Mouse (Mus musculus) spleen, adult 2 months (tissue): ENCODE measurements around the gene Grm4. TPM values are rescaled to one million over a fixed set of nuclear protein-coding genes. Genes with fewer than 3 reads are reported as not detected.

ENCODE experiments used
- DNase-seq, 2 experiments: peaks; one replicate each; pipeline versions ENCODE4 v3.0.0 to v3.0.0-alpha.2; 2012 to 2021; ENCODE audit warnings: low spot score in 2 of 2, low read depth in 1 of 2
- H3K27ac ChIP-seq: fragments of 200-500 bp; 2 replicates; pipeline ENCODE4 v1.5.1; 2012; ENCODE audit warnings: low read length, inconsistent platforms; ENCODE audit not compliant: insufficient read depth
- H3K27me3 ChIP-seq: fragments of 200-500 bp; 2 replicates; pipeline ENCODE4 v1.6.1; 2012; ENCODE audit warnings: mild to moderate bottlenecking, moderate library complexity, low read length, inconsistent platforms; ENCODE audit not compliant: control insufficient read depth, insufficient read depth
- H3K36me3 ChIP-seq: fragments of 200-500 bp; 2 replicates; pipeline ENCODE4 v1.6.1; 2012; ENCODE audit warnings: mild to moderate bottlenecking, low read length, inconsistent platforms; ENCODE audit not compliant: control insufficient read depth, insufficient read depth
- H3K4me1 ChIP-seq: fragments of 200-500 bp; 2 replicates; pipeline ENCODE4 v1.6.1; 2011; ENCODE audit warnings: inconsistent platforms; ENCODE audit not compliant: control insufficient read depth, insufficient read depth, insufficient read length
- H3K4me3 ChIP-seq: fragments of 200-500 bp; 2 replicates; pipeline ENCODE4 v1.5.1; 2011; ENCODE audit warnings: mild to moderate bottlenecking, inconsistent platforms; ENCODE audit not compliant: insufficient read depth, insufficient read length; ENCODE audit errors: extremely low read depth
- CTCF ChIP-seq: fragments of 200-500 bp; IDR thresholded peaks from 2 replicates; pipeline ENCODE4 v1.5.1; 2011; ENCODE audit warnings: mild to moderate bottlenecking, inconsistent platforms; ENCODE audit not compliant: insufficient read depth, insufficient read length, insufficient replicate concordance; ENCODE audit errors: extremely low read depth
- POLR2A ChIP-seq: fragments of 200-500 bp; IDR thresholded peaks from 2 replicates; pipeline ENCODE4 v1.6.1; 2011; ENCODE audit warnings: low read depth, low read length, inconsistent platforms
- WGBS: fragments of 180-500 bp; shearing (Covaris S2); methylation state at CpG from one replicate; pipeline ENCODE4 v1.1.7; 2018; 5-methylcytosine and 5-hydroxymethylcytosine counted together
- polyA plus RNA-seq: library from polyadenylated mRNA; depleted of rRNA; stranded (reverse); fragments of >200 nt; gene quantifications from 2 replicates; pipeline ENCODE4 v1.2.3, GENCODE M21; 2012

Gene Grm4
- polyA plus RNA-seq, 1 experiment = 0.11 TPM

DNA sequence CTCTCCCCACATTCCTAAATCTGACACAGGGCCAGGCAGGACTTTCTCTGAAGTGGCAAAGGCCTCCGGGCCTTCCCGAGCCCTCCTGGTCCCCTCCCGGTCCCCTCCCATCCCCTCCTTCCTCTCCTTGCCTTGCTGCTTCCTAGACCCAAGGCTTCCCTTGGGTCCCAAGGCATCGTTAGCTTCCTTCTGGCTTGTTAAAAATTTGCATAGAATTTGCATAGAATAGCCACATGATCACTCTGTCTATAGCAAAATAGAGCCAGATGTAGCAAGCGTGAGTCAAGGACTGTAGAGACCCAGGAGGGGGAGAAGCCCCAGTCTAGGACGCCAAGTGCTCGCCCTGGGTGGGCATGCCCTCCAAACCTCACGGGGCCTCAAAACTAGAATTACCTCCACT, 55.3 kb downstream of the Grm4 start:
- 81% methylated on average over 8 of the region's 8 CpGs for WGBS
- H3K27ac ChIP-seq = no peak overlapping the region
- TF ChIP-seq CTCF = no peak
- no peak for TF ChIP-seq POLR2A

DNA sequence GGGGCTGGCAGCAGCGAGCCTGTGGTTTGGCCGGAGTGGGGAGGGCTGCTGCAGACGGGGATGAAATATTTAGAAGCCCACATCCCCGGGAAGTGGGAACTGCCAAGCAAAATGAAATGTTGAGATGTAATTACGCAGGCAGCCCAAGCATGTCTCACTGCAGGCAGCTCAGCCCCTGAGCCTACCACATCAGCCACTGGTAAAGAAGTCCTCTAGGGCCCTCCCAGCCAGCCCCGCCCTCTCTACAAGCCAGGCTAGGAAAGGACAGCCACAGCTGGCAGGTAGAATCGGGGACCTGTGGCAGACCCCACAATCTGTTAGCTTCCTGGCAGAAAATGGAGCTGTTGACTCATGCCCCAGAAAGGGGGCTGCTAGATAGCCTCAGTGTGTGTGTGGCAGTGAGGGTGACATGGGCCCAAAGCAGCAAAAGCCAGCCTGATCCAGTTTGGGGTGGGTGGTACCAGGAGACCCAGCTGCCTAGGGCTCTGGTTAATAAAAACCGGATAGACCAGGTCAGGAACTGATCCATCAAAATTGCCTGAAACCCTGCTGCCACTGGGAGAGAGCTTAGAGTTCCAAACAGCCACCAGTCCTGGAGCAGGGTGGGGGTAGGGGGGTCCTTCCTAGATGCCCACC, 56.8 kb downstream of the Grm4 start:
- H3K27ac ChIP-seq = no peak overlapping the region
- no peaks in the 10 kb centered on the region for H3K27me3 ChIP-seq
- TF ChIP-seq POLR2A = no peak
- TF ChIP-seq CTCF = no peak
- H3K36me3 ChIP-seq = no peaks in the 10 kb centered on the region
- DNase-seq = no peak
- H3K4me3 ChIP-seq = no peak overlapping the region
- WGBS = 30% methylated on average over 8 of the region's 8 CpGs
- no peaks in the 10 kb centered on the region for H3K4me1 ChIP-seq

More for the DNA sequence above, 55.3 kb downstream of the Grm4 start:
- Histone ChIP-seq H3K4me3 (no peak overlapping the region), H3K36me3 (no peaks in the 10 kb centered on the region), H3K27me3 (no peaks in the 10 kb centered on the region), H3K4me1 (no peaks in the 10 kb centered on the region)
- no peak for DNase-seq

DNA sequence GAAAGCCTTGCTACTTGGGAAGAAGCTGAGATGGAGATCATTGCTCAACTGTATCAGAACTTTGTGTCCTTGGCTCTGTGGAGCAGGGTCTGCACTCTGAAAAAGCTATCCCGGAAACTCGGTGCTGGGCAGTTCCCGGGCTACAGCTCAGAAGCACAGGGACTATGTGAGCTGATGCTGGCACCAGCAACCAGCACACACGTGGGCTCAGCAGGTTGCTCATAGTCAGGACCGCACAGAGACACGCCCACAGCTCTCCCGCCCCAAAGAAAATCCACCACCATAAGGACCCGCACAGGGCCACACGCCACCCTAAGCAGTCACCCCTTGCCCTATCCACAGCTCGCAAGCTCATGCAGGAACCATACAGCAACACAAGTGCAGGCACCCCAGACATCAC, 61.2 kb downstream of the Grm4 start:
- H3K4me3 ChIP-seq = no peak overlapping the region
- TF ChIP-seq CTCF (no peak), POLR2A (no peak)
- H3K4me1 ChIP-seq = no peaks in the 10 kb centered on the region
- H3K27ac ChIP-seq = no peak overlapping the region
- H3K36me3 ChIP-seq = no peaks in the 10 kb centered on the region
- no peaks in the 10 kb centered on the region for H3K27me3 ChIP-seq
- no peak for DNase-seq
- 66% methylated on average over 10 of the region's 10 CpGs for WGBS

DNA sequence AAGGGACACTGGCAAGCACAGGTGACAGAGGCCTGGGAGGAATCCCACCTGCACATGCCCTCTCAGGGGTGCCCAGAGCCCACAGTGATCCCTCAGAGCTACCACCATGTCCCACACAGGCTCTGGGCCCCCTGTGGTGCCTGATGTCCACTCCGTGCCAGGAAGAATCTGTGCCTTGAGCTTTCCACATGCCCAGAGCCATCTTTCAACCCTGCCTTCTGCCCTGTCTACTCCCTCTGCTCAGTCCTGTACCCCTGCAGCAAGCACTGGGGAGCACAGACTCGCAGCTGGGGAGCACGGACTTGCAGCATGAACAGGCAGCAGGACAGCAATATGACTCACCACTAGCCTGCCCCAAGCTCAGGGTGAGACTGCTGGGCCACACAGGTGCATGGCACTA, 62.0 kb downstream of the Grm4 start:
- no peak overlapping the region for H3K27ac ChIP-seq
- no peak overlapping the region for H3K4me3 ChIP-seq
- no peaks in the 10 kb centered on the region for H3K27me3 ChIP-seq
- no peaks in the 10 kb centered on the region for H3K4me1 ChIP-seq
- H3K36me3 ChIP-seq = no peaks in the 10 kb centered on the region
- TF ChIP-seq POLR2A (no peak), CTCF (no peak)
- WGBS = 78% methylated on average over 3 of the region's 3 CpGs
- no peak for DNase-seq

DNA sequence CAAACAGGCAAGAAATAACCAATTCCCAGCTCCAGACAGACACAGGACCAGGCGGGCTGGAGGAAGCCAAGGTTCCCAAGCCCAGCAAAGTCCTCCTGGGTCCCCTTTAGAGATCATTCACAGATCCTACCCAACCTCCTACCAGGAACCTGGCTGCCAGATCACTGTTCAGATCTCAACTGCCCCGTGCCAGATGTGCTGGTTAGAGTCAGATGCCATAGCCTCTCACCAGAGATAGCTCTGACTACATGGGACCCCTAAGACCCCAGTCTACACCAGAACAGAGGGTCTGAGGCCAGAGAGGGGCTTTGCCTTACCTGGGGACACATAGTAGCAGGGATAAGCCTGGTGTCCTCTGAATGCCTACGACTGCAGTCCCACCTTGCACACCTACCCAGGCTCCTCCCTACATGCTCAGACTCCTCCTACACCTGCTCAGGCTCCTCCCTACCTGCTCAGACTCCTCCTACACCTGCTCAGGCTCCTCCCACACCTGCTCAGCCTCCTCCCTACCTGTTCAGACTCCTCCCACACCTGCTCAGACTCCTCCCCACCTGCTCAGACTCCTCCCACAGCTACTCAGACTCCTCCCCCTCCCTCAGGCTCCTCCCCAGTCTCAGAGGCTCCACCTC, 63.2 kb downstream of the Grm4 start:
- H3K4me3 ChIP-seq = no peak overlapping the region
- TF ChIP-seq POLR2A = no peak
- no peak for TF ChIP-seq CTCF
- 74% methylated on average over 3 of the region's 3 CpGs for WGBS

DNA sequence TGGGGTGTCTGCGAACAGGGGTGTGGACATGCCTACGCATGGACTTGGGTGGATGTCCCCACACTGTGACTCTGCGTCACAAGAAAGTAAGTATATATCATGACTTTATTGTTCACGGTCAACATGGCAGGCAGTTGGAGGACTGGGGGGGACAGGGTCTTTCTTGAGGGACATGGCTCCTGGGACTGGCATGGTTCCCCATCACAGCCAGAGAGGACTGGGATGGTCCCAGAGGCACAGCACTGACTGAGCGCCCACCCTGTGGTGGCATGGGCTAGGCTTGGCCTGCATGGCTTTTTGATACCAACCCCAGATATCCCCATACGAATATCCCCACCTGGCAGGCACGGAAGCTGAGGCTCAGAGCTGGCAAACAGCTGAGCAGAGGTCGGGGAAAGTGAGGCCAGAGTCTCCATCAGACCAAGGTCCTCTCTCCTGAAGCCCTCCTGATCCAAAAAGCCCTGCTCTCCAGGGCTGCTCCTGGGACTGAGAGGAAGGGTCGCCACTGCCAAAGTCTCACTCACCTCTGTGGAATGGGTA, 64.1 kb downstream of the Grm4 start:
- no peak for DNase-seq
- no peaks in the 10 kb centered on the region for H3K4me1 ChIP-seq
- TF ChIP-seq CTCF (no peak), POLR2A (no peak)
- 87% methylated on average over 9 of the region's 9 CpGs for WGBS
- H3K36me3 ChIP-seq = no peaks in the 10 kb centered on the region
- H3K27ac ChIP-seq = no peak overlapping the region
- H3K27me3 ChIP-seq = no peaks in the 10 kb centered on the region
- no peak overlapping the region for H3K4me3 ChIP-seq

More for the DNA sequence above, 63.2 kb downstream of the Grm4 start:
- Histone ChIP-seq H3K4me1 (no peaks in the 10 kb centered on the region), H3K27ac (no peak overlapping the region), H3K27me3 (no peaks in the 10 kb centered on the region), H3K36me3 (no peaks in the 10 kb centered on the region)
- DNase-seq = no peak

DNA sequence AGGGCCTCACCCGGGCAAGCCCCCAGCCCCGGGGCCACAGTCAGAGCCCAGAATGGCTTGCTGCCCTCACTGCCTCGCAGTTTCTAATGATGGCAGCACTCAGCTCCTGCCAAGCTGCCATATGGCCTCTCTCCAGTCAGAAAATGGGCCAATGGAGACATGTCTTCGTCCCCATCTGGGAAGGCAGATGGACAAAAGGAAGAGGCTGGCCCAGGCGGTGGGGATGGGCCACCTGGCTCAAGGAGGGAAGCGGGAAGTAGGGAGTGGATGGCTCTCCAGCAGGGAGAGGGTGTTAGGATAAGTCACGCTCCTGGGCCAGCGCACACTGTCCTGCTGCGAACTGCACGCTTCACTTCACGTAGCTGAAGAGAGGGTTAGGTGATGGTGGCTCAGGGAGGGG, 64.8 kb downstream of the Grm4 start:
- H3K4me1 ChIP-seq = no peaks in the 10 kb centered on the region
- TF ChIP-seq POLR2A = no peak
- TF ChIP-seq CTCF = no peak
- no peak overlapping the region for H3K4me3 ChIP-seq
- 80% methylated on average over 11 of the region's 11 CpGs for WGBS
- H3K27me3 ChIP-seq = no peaks in the 10 kb centered on the region
- no peak for DNase-seq
- H3K27ac ChIP-seq = no peak overlapping the region
- H3K36me3 ChIP-seq = no peaks in the 10 kb centered on the region
